Mouse (Mus musculus) lung, embryonic 14.5 days (tissue): ENCODE measurements around the gene Tmem50b. TPM values are rescaled to one million over a fixed set of nuclear protein-coding genes. Genes with fewer than 3 reads are reported as not detected.

Experiments
- ATAC-seq: fragments of 200-750 bp; cut with Nextera tagmentation; 2 replicates; pipeline ENCODE4 v1.8.0; 2017; ENCODE audit warnings: mild to moderate bottlenecking, moderate TSS enrichment, moderate library complexity; ENCODE audit not compliant: insufficient read depth
- DNase-seq: peaks from one replicate; pipeline ENCODE4 v3.0.0-alpha.2; 2015
- H3K27ac ChIP-seq: fragments of 300-500 bp; sonication (generic); 2 replicates; pipeline ENCODE4 v1.5.1; 2014; ENCODE audit warnings: low read depth, mild to moderate bottlenecking, moderate library complexity
- H3K27me3 ChIP-seq: fragments of 300-500 bp; sonication (generic); 2 replicates; pipeline ENCODE4 v1.6.1; 2014; ENCODE audit warnings: low read length, control low read depth; ENCODE audit not compliant: insufficient read depth
- H3K36me3 ChIP-seq: fragments of 300-500 bp; sonication (generic); 2 replicates; pipeline ENCODE4 v1.6.1; 2014; ENCODE audit warnings: control low read depth; ENCODE audit not compliant: insufficient read depth
- H3K4me1 ChIP-seq: fragments of 300-500 bp; sonication (generic); 2 replicates; pipeline ENCODE4 v1.6.1; 2014; ENCODE audit warnings: antibody characterized with exemption, control low read depth; ENCODE audit not compliant: insufficient read depth
- H3K4me2 ChIP-seq: fragments of 300-500 bp; sonication (generic); 2 replicates; pipeline ENCODE4 v1.6.1; 2014; ENCODE audit warnings: mild to moderate bottlenecking
- H3K4me3 ChIP-seq: fragments of 300-500 bp; sonication (generic); 2 replicates; pipeline ENCODE4 v1.5.1; 2014; ENCODE audit warnings: low read depth, low read length
- H3K9ac ChIP-seq: fragments of 300-500 bp; sonication (generic); 2 replicates; pipeline ENCODE4 v1.6.1; 2014
- H3K9me3 ChIP-seq: fragments of 300-500 bp; sonication (generic); 2 replicates; pipeline ENCODE4 v1.6.1; 2016; ENCODE audit warnings: low read depth, low read length, control low read depth
- CTCF ChIP-seq: IDR thresholded peaks from 2 replicates; pipeline ENCODE4 v1.5.1; 2016; ENCODE audit warnings: antibody characterized with exemption, low read depth
- WGBS: fragments of 180-500 bp; shearing (Covaris S2); extraction: QIAGEN DNeasy Blood & Tissue Kit; methylation state at CpG from one replicate; pipeline ENCODE4 v1.1.7; 2014; 5-methylcytosine and 5-hydroxymethylcytosine counted together
- polyA plus RNA-seq: library from polyadenylated mRNA; unstranded; fragments of >200 nt; fragmentation: Nextera tagmentation; extraction: Ambion mirVana; gene quantifications from 2 replicates; pipeline ENCODE4 v1.2.1, GENCODE M21; 2014

Gene Tmem50b
- polyA plus RNA-seq, 1 experiment from 2014 or later, result 33.1 TPM

- ATAC-seq (no peak), DNase-seq (no peak)
- H3K36me3 ChIP-seq, result peaks cover 32% of the 10 kb centered on the region
- H3K27ac ChIP-seq, result no peak overlapping the region
- 87% methylated on average over 8 of the region's 8 CpGs for WGBS
- no peak overlapping the region for H3K4me2 ChIP-seq
- peaks cover 5% of the 10 kb centered on the region; the same call in 1 of the 2 replicates for H3K4me1 ChIP-seq
- no peak overlapping the region for H3K9ac ChIP-seq
- H3K27me3 ChIP-seq, result no peaks in the 10 kb centered on the region
- TF ChIP-seq CTCF, result no peak
- H3K9me3 ChIP-seq, result no peaks in the 10 kb centered on the region
- H3K4me3 ChIP-seq, result no peak overlapping the region
Measured at GRCm38 (mm10) chr16:91555017-91555605, 42.5 kb downstream of the Tmem50b start.

GRCm38 (mm10) chr16:91553625-91554024 lies 44.0 kb downstream of the Tmem50b start:
- ATAC-seq (peak; percentile 53; the same call in 1 of the 2 replicates), DNase-seq (peak; percentile 59)
- H3K4me3 ChIP-seq, result no peak overlapping the region
- H3K27ac ChIP-seq, result no peak overlapping the region
- H3K36me3 ChIP-seq, result peaks cover 22% of the 10 kb centered on the region; the same call in 1 of the 2 replicates
- H3K9ac ChIP-seq, result no peak overlapping the region
- no peak for TF ChIP-seq CTCF
- H3K4me2 ChIP-seq, result peak overlapping the region; percentile 27; the same call in 1 of the 2 replicates
- no peaks in the 10 kb centered on the region for H3K9me3 ChIP-seq
- WGBS, result 40% methylated on average over 12 of the region's 12 CpGs
- peaks cover 5% of the 10 kb centered on the region; the same call in 1 of the 2 replicates for H3K4me1 ChIP-seq
- no peaks in the 10 kb centered on the region for H3K27me3 ChIP-seq

- Histone ChIP-seq H3K36me3 (peaks cover 10% of the 10 kb centered on the region; the same call in 1 of the 2 replicates), H3K4me1 (peaks cover 10% of the 10 kb centered on the region; the same call in 1 of the 2 replicates), H3K4me3 (no peak overlapping the region), H3K27me3 (no peaks in the 10 kb centered on the region), H3K9me3 (no peaks in the 10 kb centered on the region), H3K4me2 (no peak overlapping the region), H3K27ac (no peak overlapping the region), H3K9ac (no peak overlapping the region)
- 0 out of 2 replicates have a peak, but pooled peaks have one; percentile 8 for TF ChIP-seq CTCF
- no peak for DNase-seq
- WGBS, result 41% methylated on average over 9 of the region's 9 CpGs
- ATAC-seq, result no peak
Measured at GRCm38 (mm10) chr16:91552072-91552471, 45.5 kb downstream of the Tmem50b start.

GRCm38 (mm10) chr16:91551081-91551524 lies 46.5 kb downstream of the Tmem50b start:
- no peak for TF ChIP-seq CTCF
- Histone ChIP-seq H3K27me3 (no peaks in the 10 kb centered on the region), H3K4me3 (no peak overlapping the region), H3K9me3 (no peaks in the 10 kb centered on the region), H3K36me3 (peaks cover 6% of the 10 kb centered on the region; the same call in 1 of the 2 replicates), H3K4me1 (peaks cover 14% of the 10 kb centered on the region; the same call in 1 of the 2 replicates), H3K27ac (no peak overlapping the region), H3K4me2 (no peak overlapping the region), H3K9ac (no peak overlapping the region)
- 64% methylated on average over 10 of the region's 10 CpGs for WGBS
- no peak for DNase-seq
- no peak for ATAC-seq

- no peak for ATAC-seq
- Histone ChIP-seq H3K27ac (no peak overlapping the region), H3K27me3 (no peaks in the 10 kb centered on the region), H3K9ac (no peak overlapping the region), H3K9me3 (no peaks in the 10 kb centered on the region), H3K4me2 (no peak overlapping the region), H3K36me3 (no peaks in the 10 kb centered on the region), H3K4me3 (no peak overlapping the region), H3K4me1 (peaks cover 18% of the 10 kb centered on the region)
- no peak for DNase-seq
- WGBS, result 71% methylated on average over 5 of the region's 5 CpGs
- TF ChIP-seq CTCF, result no peak
Measured at GRCm38 (mm10) chr16:91549616-91550015, 48.0 kb downstream of the Tmem50b start.

- H3K36me3 ChIP-seq, result no peaks in the 10 kb centered on the region
- no peaks in the 10 kb centered on the region for H3K27me3 ChIP-seq
- ATAC-seq, result no peak
- H3K9ac ChIP-seq, result no peak overlapping the region
- H3K9me3 ChIP-seq, result no peaks in the 10 kb centered on the region
- WGBS, result 75% methylated on average over 2 of the region's 2 CpGs
- peak overlapping the region; percentile 80 for H3K4me2 ChIP-seq
- H3K4me3 ChIP-seq, result peak overlapping the region; percentile 1; the same call in 1 of the 2 replicates
- TF ChIP-seq CTCF, result no peak
- DNase-seq, result no peak
- peaks cover 18% of the 10 kb centered on the region for H3K4me1 ChIP-seq
- H3K27ac ChIP-seq, result no peak overlapping the region
Measured at GRCm38 (mm10) chr16:91548996-91549395, 48.6 kb downstream of the Tmem50b start.

- WGBS, result 48% methylated on average over 5 of the region's 5 CpGs
Measured at GRCm38 (mm10) chr16:91548586-91548985, 49.0 kb downstream of the Tmem50b start.

More at GRCm38 (mm10) chr16:91548586-91548985, 49.0 kb downstream of the Tmem50b start:
- Histone ChIP-seq H3K4me1 (peaks cover 16% of the 10 kb centered on the region), H3K9ac (no peak overlapping the region), H3K27ac (no peak overlapping the region), H3K27me3 (no peaks in the 10 kb centered on the region), H3K9me3 (no peaks in the 10 kb centered on the region), H3K36me3 (no peaks in the 10 kb centered on the region), H3K4me3 (peak overlapping the region; percentile 1; the same call in 1 of the 2 replicates), H3K4me2 (peak overlapping the region; percentile 80)
- DNase-seq (no peak), ATAC-seq (no peak)
- no peak for TF ChIP-seq CTCF
